Mouse (Mus musculus): Measurements from ENCODE around the gene Ptprk. TPM values are rescaled to one million over a fixed set of nuclear protein-coding genes. Genes with fewer than 3 reads are reported as not detected.
A peak's percentile ranks its signal among the peaks of the same experiment; 100 is the strongest.

Gene Ptprk
- polyA plus RNA-seq, 1 experiment from 2014 or later, result 29.6 TPM

DNA sequence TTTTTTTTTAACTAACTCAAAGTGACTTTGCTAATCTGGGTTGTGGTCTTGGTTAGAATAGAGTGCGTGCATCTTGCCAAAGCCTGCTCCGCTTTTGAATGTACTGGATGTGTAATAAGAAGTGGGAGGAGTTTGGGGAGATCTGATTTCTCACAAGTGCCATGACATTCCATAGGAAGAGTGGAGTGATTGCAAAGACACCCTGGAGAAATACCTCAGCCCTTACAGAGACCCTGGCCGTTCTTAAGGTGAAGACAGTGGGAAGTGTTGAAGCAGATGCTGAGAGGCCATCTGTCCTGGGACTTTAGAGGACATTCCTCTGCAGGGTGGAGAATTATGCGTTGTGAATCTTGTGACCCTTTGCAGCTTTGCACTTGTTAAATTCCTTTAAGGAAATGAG lies 110.7 kb downstream of the Ptprk start:
- Histone ChIP-seq H3K9ac (ENCODE audit: low read depth, low read length) (no peak overlapping the region), H3K9me3 (ENCODE audit: control insufficient read depth, low read length) (no peaks in the 10 kb centered on the region)
- no peak for DNase-seq (ENCODE audit: low spot score)

DNA sequence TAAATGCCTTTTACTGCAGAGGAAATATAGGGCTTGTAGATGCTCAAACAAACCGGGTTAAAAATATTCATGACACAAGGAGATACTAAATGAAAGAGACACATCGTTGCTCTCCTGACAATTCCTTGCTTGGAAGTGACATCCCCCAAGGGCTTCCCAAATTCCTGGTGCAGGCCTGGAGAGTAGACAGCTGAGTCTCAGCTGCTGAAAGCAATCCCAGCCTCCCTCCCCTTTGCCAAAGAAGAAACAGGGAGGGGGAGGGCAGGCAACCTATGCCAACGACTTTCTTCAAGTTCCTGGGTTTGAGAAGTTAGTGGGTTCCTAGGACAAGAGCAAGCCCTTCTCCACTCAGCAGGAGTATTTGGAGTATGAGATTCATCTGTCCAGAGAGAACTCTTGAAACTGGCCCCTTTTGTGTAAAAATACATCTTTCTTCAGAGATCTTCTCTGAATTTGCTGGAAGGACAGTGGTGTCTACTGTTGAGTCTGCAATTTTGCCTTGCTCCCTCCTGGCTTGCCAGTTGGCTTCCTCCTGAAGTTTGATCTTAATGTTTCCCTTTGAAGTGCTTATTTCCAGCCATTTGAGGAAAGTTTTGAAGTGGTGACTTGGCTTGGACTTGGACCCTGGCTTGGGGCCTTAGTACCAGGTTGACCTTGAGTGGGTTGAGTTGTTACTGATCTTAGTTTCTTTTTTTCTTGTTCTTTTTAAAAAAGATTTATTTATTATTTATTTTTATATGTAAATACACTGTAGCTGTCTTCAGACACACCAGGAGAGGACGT lies 111.6 kb downstream of the Ptprk start:
- H3K4me2 ChIP-seq (replicated peaks; ENCODE audit: low read depth, low read length), result no peak overlapping the region
- 55% methylated on average over 4 of the region's 4 CpGs for WGBS
- ATAC-seq (ENCODE audit: low FRiP score) (no peak), DNase-seq (ENCODE audit: low spot score) (peak; percentile 10)
- H3K9me3 ChIP-seq (ENCODE audit: control insufficient read depth, low read length), result no peaks in the 10 kb centered on the region
- no peak overlapping the region for H3K4me3 ChIP-seq (ENCODE audit: low read depth, low read length)
- no peaks in the 10 kb centered on the region for H3K4me1 ChIP-seq (replicated peaks; ENCODE audit: control insufficient read depth, insufficient read depth, low read length)
- no peaks in the 10 kb centered on the region for H3K27me3 ChIP-seq (ENCODE audit: control insufficient read depth, insufficient read depth, low read length)
- no peak overlapping the region for H3K27ac ChIP-seq (ENCODE audit: low read depth, low read length)
- no peak overlapping the region for H3K9ac ChIP-seq (ENCODE audit: low read depth, low read length)
- no peaks in the 10 kb centered on the region for H3K36me3 ChIP-seq (ENCODE audit: control insufficient read depth, insufficient read depth, low read length)

More for the DNA sequence above, 110.7 kb downstream of the Ptprk start:
- Histone ChIP-seq H3K36me3 (ENCODE audit: control insufficient read depth, insufficient read depth, low read length) (no peaks in the 10 kb centered on the region), H3K27ac (ENCODE audit: low read depth, low read length) (no peak overlapping the region), H3K4me1 (replicated peaks; ENCODE audit: control insufficient read depth, insufficient read depth, low read length) (no peaks in the 10 kb centered on the region), H3K4me3 (ENCODE audit: low read depth, low read length) (no peak overlapping the region), H3K4me2 (replicated peaks; ENCODE audit: low read depth, low read length) (no peak overlapping the region), H3K27me3 (ENCODE audit: control insufficient read depth, insufficient read depth, low read length) (no peaks in the 10 kb centered on the region)
- ATAC-seq (ENCODE audit: low FRiP score), result no peak
- 68% methylated on average over 4 of the region's 4 CpGs for WGBS

DNA sequence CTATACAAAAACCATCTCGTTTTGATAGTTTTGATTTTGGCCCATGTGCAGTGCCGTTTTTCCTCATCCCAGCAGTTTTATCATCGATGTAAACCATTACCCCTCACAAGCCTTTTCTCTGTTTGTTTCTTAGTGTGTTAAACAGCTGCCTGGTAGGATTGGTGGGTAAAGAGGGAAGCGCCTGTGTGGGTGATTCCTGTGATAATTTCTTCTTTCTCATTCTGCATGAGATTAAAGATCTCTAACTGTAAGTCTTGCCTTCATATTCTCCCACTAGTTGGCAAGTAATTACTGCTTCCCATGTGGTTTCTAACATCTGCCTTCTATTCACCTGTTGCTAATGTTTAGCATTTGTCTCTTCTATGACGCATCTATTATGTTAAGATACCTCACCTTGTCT lies 116.8 kb downstream of the Ptprk start:
- WGBS, result 90% methylated on average over 5 of the region's 5 CpGs
- no peak overlapping the region for H3K27ac ChIP-seq (ENCODE audit: low read depth, low read length)
- no peaks in the 10 kb centered on the region for H3K9me3 ChIP-seq (ENCODE audit: control insufficient read depth, low read length)
- H3K4me2 ChIP-seq (replicated peaks; ENCODE audit: low read depth, low read length), result no peak overlapping the region
- no peaks in the 10 kb centered on the region for H3K36me3 ChIP-seq (ENCODE audit: control insufficient read depth, insufficient read depth, low read length)
- H3K4me1 ChIP-seq (replicated peaks; ENCODE audit: control insufficient read depth, insufficient read depth, low read length), result no peaks in the 10 kb centered on the region
- no peak overlapping the region for H3K4me3 ChIP-seq (ENCODE audit: low read depth, low read length)
- no peak for ATAC-seq (ENCODE audit: low FRiP score)
- no peak overlapping the region for H3K9ac ChIP-seq (ENCODE audit: low read depth, low read length)
- no peaks in the 10 kb centered on the region for H3K27me3 ChIP-seq (ENCODE audit: control insufficient read depth, insufficient read depth, low read length)
- DNase-seq (ENCODE audit: low spot score), result no peak

- Histone ChIP-seq H3K36me3 (ENCODE audit: control insufficient read depth, insufficient read depth, low read length) (no peaks in the 10 kb centered on the region), H3K27ac (ENCODE audit: low read depth, low read length) (no peak overlapping the region), H3K4me3 (ENCODE audit: low read depth, low read length) (no peak overlapping the region), H3K4me1 (replicated peaks; ENCODE audit: control insufficient read depth, insufficient read depth, low read length) (no peaks in the 10 kb centered on the region), H3K4me2 (replicated peaks; ENCODE audit: low read depth, low read length) (no peak overlapping the region), H3K9ac (ENCODE audit: low read depth, low read length) (no peak overlapping the region), H3K27me3 (ENCODE audit: control insufficient read depth, insufficient read depth, low read length) (no peaks in the 10 kb centered on the region), H3K9me3 (ENCODE audit: control insufficient read depth, low read length) (no peaks in the 10 kb centered on the region)
- ATAC-seq (ENCODE audit: low FRiP score), result no peak
- DNase-seq (ENCODE audit: low spot score), result no peak
- 92% methylated on average over 5 of the region's 5 CpGs for WGBS
Observed at GRCm38 (mm10) chr10:28193630-28194029, 119.0 kb downstream of the Ptprk start.

DNA sequence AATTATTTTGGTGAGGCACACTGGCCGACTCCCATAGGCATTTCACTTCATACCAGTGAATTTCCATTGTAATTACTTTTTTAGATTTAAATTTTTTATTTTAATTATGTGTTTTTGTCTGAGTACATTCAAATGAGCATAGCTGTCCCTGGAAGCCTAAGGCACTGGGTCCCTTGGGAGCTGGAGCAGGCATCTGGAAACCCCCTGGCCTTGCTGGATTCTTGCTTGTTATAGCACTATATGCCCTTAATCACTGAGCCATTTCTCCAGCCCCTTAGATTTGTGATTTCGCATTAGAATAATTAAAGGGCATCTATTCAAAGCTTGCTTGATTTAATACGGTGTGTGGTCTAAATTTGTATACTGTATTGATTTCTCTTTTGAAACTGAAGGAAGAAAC lies 126.0 kb downstream of the Ptprk start:
- Histone ChIP-seq H3K4me1 (replicated peaks; ENCODE audit: control insufficient read depth, insufficient read depth, low read length) (no peaks in the 10 kb centered on the region), H3K9ac (ENCODE audit: low read depth, low read length) (no peak overlapping the region), H3K9me3 (ENCODE audit: control insufficient read depth, low read length) (no peaks in the 10 kb centered on the region), H3K27ac (ENCODE audit: low read depth, low read length) (no peak overlapping the region), H3K27me3 (ENCODE audit: control insufficient read depth, insufficient read depth, low read length) (no peaks in the 10 kb centered on the region), H3K4me2 (replicated peaks; ENCODE audit: low read depth, low read length) (no peak overlapping the region), H3K4me3 (ENCODE audit: low read depth, low read length) (no peak overlapping the region), H3K36me3 (ENCODE audit: control insufficient read depth, insufficient read depth, low read length) (no peaks in the 10 kb centered on the region)
- no peak for ATAC-seq (ENCODE audit: low FRiP score)
- no peak for DNase-seq (ENCODE audit: low spot score)
- WGBS, result 88% methylated on average over 3 of the region's 3 CpGs

DNA sequence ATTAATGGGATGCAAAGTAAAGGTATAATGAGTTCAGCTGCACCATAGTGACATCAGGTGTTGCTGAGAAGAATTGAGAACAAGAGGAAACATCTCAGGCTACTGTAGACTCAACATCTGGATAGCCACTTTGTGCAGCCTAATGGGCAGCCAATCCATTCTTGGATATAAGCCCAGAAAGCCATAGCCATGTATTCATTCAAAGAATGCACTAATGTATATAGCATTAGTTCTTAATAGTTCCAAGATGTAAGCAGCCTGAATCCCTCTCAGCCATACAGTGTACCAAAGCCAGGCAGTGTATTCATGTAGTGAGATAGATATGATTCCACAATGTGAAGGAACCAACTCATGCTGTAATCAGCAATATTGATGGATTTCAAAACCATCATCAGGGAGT lies 134.8 kb downstream of the Ptprk start:
- Histone ChIP-seq H3K4me1 (replicated peaks; ENCODE audit: control insufficient read depth, insufficient read depth, low read length) (no peaks in the 10 kb centered on the region), H3K36me3 (ENCODE audit: control insufficient read depth, insufficient read depth, low read length) (no peaks in the 10 kb centered on the region), H3K27ac (ENCODE audit: low read depth, low read length) (no peak overlapping the region), H3K4me2 (replicated peaks; ENCODE audit: low read depth, low read length) (no peak overlapping the region), H3K4me3 (ENCODE audit: low read depth, low read length) (no peak overlapping the region), H3K9me3 (ENCODE audit: control insufficient read depth, low read length) (no peaks in the 10 kb centered on the region), H3K27me3 (ENCODE audit: control insufficient read depth, insufficient read depth, low read length) (no peaks in the 10 kb centered on the region), H3K9ac (ENCODE audit: low read depth, low read length) (no peak overlapping the region)
- DNase-seq (ENCODE audit: low spot score) (no peak), ATAC-seq (ENCODE audit: low FRiP score) (no peak)

DNA sequence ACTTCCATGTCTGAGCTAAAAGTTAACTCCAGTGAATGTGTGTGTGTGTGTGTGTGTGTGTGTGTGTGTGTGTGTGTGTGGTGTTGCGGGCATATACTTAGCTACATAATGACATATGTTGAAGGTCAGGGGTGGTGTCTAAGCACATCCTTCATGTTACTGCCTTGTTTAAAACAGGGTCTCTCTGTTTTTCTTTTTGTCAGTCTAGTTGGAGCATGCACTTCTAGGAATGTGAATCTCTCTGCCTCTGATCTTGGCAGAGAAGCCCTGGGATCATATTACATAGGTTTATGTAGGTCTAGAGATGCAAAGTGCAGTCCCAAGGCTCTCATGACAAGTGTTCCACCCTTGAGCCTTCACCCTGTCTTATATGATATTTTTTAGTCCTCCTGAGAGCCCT lies 137.5 kb downstream of the Ptprk start:
- Histone ChIP-seq H3K4me2 (replicated peaks; ENCODE audit: low read depth, low read length) (no peak overlapping the region), H3K9me3 (ENCODE audit: control insufficient read depth, low read length) (no peaks in the 10 kb centered on the region), H3K36me3 (ENCODE audit: control insufficient read depth, insufficient read depth, low read length) (no peaks in the 10 kb centered on the region), H3K4me1 (replicated peaks; ENCODE audit: control insufficient read depth, insufficient read depth, low read length) (no peaks in the 10 kb centered on the region), H3K9ac (ENCODE audit: low read depth, low read length) (no peak overlapping the region), H3K4me3 (ENCODE audit: low read depth, low read length) (no peak overlapping the region), H3K27me3 (ENCODE audit: control insufficient read depth, insufficient read depth, low read length) (no peaks in the 10 kb centered on the region), H3K27ac (ENCODE audit: low read depth, low read length) (no peak overlapping the region)
- 69% methylated on average over 1 of the region's 1 CpGs for WGBS
- ATAC-seq (ENCODE audit: low FRiP score) (no peak), DNase-seq (ENCODE audit: low spot score) (no peak)

DNA sequence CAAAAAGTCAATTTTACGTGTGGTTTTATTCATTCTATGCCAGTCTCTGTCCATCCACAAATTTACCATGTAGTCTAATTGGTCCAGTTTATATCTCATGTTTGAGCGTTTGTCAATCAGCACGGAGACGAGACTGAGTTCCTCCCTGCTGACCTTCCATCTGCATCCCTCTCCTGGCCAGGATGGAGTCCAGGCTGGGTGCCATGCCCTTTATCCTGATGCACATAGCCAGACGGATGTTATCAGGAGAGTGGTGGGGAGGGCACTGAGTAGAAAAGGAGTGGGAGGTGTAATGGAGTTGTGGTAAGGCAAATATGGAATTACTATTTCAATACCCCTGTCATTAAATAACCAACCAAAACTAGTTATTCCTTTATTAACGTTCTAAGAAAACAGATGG lies 140.5 kb downstream of the Ptprk start:
- Histone ChIP-seq H3K4me3 (ENCODE audit: low read depth, low read length) (no peak overlapping the region), H3K9ac (ENCODE audit: low read depth, low read length) (no peak overlapping the region), H3K4me2 (replicated peaks; ENCODE audit: low read depth, low read length) (no peak overlapping the region), H3K27ac (ENCODE audit: low read depth, low read length) (no peak overlapping the region), H3K27me3 (ENCODE audit: control insufficient read depth, insufficient read depth, low read length) (no peaks in the 10 kb centered on the region), H3K36me3 (ENCODE audit: control insufficient read depth, insufficient read depth, low read length) (no peaks in the 10 kb centered on the region), H3K4me1 (replicated peaks; ENCODE audit: control insufficient read depth, insufficient read depth, low read length) (no peaks in the 10 kb centered on the region), H3K9me3 (ENCODE audit: control insufficient read depth, low read length) (no peaks in the 10 kb centered on the region)
- no peak for DNase-seq (ENCODE audit: low spot score)
- 72% methylated on average over 6 of the region's 6 CpGs for WGBS
- ATAC-seq (ENCODE audit: low FRiP score), result no peak

- no peaks in the 10 kb centered on the region for H3K27me3 ChIP-seq (ENCODE audit: control insufficient read depth, insufficient read depth, low read length)
- DNase-seq (ENCODE audit: low spot score) (no peak), ATAC-seq (ENCODE audit: low FRiP score) (no peak)
- no peak overlapping the region for H3K9ac ChIP-seq (ENCODE audit: low read depth, low read length)
- no peak overlapping the region for H3K4me3 ChIP-seq (ENCODE audit: low read depth, low read length)
- no peak overlapping the region for H3K4me2 ChIP-seq (replicated peaks; ENCODE audit: low read depth, low read length)
- no peaks in the 10 kb centered on the region for H3K9me3 ChIP-seq (ENCODE audit: control insufficient read depth, low read length)
- H3K4me1 ChIP-seq (replicated peaks; ENCODE audit: control insufficient read depth, insufficient read depth, low read length), result no peaks in the 10 kb centered on the region
- H3K27ac ChIP-seq (ENCODE audit: low read depth, low read length), result no peak overlapping the region
- H3K36me3 ChIP-seq (ENCODE audit: control insufficient read depth, insufficient read depth, low read length), result no peaks in the 10 kb centered on the region
- WGBS, result 70% methylated on average over 6 of the region's 6 CpGs
Observed at GRCm38 (mm10) chr10:28223602-28224001, 149.0 kb downstream of the Ptprk start.

Data from hindbrain, embryonic 11.5 days (tissue).